Mouse (Mus musculus) heart, postnatal 0 days (tissue): ENCODE data around the gene Ptprm.

Source experiments
- CTCF ChIP-seq: IDR thresholded peaks from 2 replicates; pipeline ENCODE4 v1.5.1; 2016; ENCODE audit warnings: antibody characterized with exemption, control low read depth, low read depth
- EP300 ChIP-seq: IDR thresholded peaks from 2 replicates; pipeline ENCODE4 v1.6.1; 2016; ENCODE audit warnings: antibody characterized with exemption, low read depth

- TF ChIP-seq EP300 (no peak), CTCF (no peak)
Observed at GRCm38 (mm10) chr17:66894181-66894580, 460.1 kb downstream of the Ptprm start.
